Mouse (Mus musculus): Measurements from ENCODE around the gene S100a3. TPM values are rescaled to one million over a fixed set of nuclear protein-coding genes. Genes with fewer than 3 reads are reported as not detected.

Gene S100a3
- polyA plus RNA-seq, 1 experiment from 2014 or later: 1.2 TPM

DNA sequence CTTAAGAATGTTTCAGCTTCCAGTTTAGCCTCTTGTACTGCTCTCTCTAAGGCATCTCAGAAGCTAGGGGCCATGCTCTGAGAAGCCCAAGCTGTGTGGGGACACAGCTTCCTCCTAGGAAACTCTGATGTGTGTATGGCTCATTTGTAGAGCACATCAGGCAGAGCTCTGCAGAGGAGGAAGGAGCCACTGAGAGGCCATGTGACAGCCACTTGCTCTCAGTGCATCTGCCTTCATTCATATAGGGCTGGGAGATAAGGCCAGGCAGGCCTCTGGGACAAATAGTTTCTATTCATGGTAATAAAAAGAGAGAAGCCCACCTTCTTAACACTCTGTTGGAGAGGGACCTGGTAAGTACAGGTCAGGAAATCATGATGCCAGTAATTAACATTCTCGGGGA, 34.1 kb downstream of the S100a3 start:
- 85% methylated on average over 1 of the region's 1 CpGs for WGBS
- no peaks in the 10 kb centered on the region for H3K9me3 ChIP-seq (ENCODE audit: control insufficient read depth, low read length)
- no peaks in the 10 kb centered on the region for H3K27me3 ChIP-seq (ENCODE audit: control insufficient read depth, insufficient read depth, low read length)
- no peaks in the 10 kb centered on the region for H3K36me3 ChIP-seq (ENCODE audit: control insufficient read depth, insufficient read depth, low read length)
- TF ChIP-seq CTCF (IDR thresholded peaks at IDR 0.05; ENCODE audit: low read depth) (no peak), EP300 (optimal IDR thresholded peaks at IDR 0.05) (no peak)
- ATAC-seq (ENCODE audit: low FRiP score, low TSS enrichment) (no peak), DNase-seq (ENCODE audit: low spot score) (no peak)
- no peak overlapping the region for H3K4me3 ChIP-seq (ENCODE audit: low read depth, low read length)
- no peaks in the 10 kb centered on the region for H3K4me1 ChIP-seq (replicated peaks; ENCODE audit: control insufficient read depth, insufficient read depth)
- no peak overlapping the region for H3K4me2 ChIP-seq (replicated peaks; ENCODE audit: low read depth)
- H3K27ac ChIP-seq (replicated peaks): no peak overlapping the region
- H3K9ac ChIP-seq (ENCODE audit: low read length): no peak overlapping the region

GRCm38 (mm10) chr3:90595556-90595955, 35.2 kb downstream of the S100a3 start:
- no peak for DNase-seq (ENCODE audit: low spot score)
- peak; percentile 65 for ATAC-seq (ENCODE audit: low FRiP score, low TSS enrichment)
- 46% methylated on average over 5 of the region's 5 CpGs for WGBS

DNA sequence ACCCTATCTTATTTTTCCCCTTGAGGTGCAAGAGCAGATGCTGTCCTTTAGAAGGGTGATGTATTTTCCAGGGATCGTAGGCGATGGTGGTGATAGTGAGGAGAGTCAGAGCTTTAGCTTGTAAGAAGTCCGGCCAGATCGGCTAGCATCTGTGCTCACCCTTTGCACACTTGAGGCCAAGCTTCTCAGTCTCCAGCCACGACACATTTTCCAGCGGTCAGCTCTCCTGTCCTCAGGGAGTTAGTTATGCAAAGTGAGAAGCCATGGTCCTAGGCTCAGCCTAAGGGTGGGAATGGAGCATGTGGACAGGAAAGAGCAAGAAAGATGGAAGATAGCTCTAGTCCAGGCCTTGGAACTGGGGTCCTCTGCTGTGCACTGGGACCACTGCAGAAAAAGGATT, 36.4 kb downstream of the S100a3 start:
- no peak overlapping the region for H3K4me3 ChIP-seq (ENCODE audit: low read depth, low read length)
- DNase-seq (ENCODE audit: low spot score) (no peak), ATAC-seq (ENCODE audit: low FRiP score, low TSS enrichment) (no peak)
- 86% methylated on average over 6 of the region's 6 CpGs for WGBS
- H3K36me3 ChIP-seq (ENCODE audit: control insufficient read depth, insufficient read depth, low read length): no peaks in the 10 kb centered on the region
- H3K4me1 ChIP-seq (replicated peaks; ENCODE audit: control insufficient read depth, insufficient read depth): peaks cover 7% of the 10 kb centered on the region; the same call in 1 of the 2 replicates
- no peak overlapping the region for H3K9ac ChIP-seq (ENCODE audit: low read length)
- no peaks in the 10 kb centered on the region for H3K27me3 ChIP-seq (ENCODE audit: control insufficient read depth, insufficient read depth, low read length)
- H3K4me2 ChIP-seq (replicated peaks; ENCODE audit: low read depth): no peak overlapping the region
- no peak overlapping the region for H3K27ac ChIP-seq (replicated peaks)
- no peaks in the 10 kb centered on the region for H3K9me3 ChIP-seq (ENCODE audit: control insufficient read depth, low read length)
- no peak for TF ChIP-seq CTCF (IDR thresholded peaks at IDR 0.05; ENCODE audit: low read depth)
- TF ChIP-seq EP300 (optimal IDR thresholded peaks at IDR 0.05): no peak

More at GRCm38 (mm10) chr3:90595556-90595955, 35.2 kb downstream of the S100a3 start:
- H3K9me3 ChIP-seq (ENCODE audit: control insufficient read depth, low read length): no peaks in the 10 kb centered on the region
- no peak overlapping the region for H3K4me3 ChIP-seq (ENCODE audit: low read depth, low read length)
- H3K4me2 ChIP-seq (replicated peaks; ENCODE audit: low read depth): no peak overlapping the region
- no peaks in the 10 kb centered on the region for H3K27me3 ChIP-seq (ENCODE audit: control insufficient read depth, insufficient read depth, low read length)
- H3K4me1 ChIP-seq (replicated peaks; ENCODE audit: control insufficient read depth, insufficient read depth): peaks cover 5% of the 10 kb centered on the region; the same call in 1 of the 2 replicates
- no peaks in the 10 kb centered on the region for H3K36me3 ChIP-seq (ENCODE audit: control insufficient read depth, insufficient read depth, low read length)
- no peak overlapping the region for H3K9ac ChIP-seq (ENCODE audit: low read length)
- TF ChIP-seq EP300 (optimal IDR thresholded peaks at IDR 0.05) (no peak), CTCF (IDR thresholded peaks at IDR 0.05; ENCODE audit: low read depth) (no peak)
- 0 out of 2 replicates have a peak overlapping the region, but pooled peaks have one; percentile 6 for H3K27ac ChIP-seq (replicated peaks)

DNA sequence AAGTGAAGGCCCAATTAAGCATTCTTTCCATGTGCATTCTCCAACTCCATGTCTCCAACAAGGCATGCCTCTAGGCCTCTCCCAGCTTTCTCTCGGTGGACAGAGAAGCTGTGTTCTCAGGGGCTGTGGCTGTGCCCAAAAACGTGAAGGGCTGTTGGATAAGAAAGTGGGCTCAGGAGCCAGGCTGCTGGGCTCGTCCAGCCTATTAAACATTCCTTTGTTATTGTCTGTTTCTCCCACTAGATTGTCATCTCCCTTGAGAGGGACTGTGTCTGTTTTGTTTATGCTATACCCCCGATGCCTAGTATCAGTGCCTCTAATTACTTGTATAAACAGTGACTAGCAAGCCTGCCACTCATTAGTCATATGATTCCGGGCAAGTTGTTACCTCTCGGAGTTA, 37.4 kb downstream of the S100a3 start:
- Histone ChIP-seq H3K9me3 (ENCODE audit: control insufficient read depth, low read length) (no peaks in the 10 kb centered on the region), H3K9ac (ENCODE audit: low read length) (no peak overlapping the region), H3K4me2 (replicated peaks; ENCODE audit: low read depth) (no peak overlapping the region), H3K4me3 (ENCODE audit: low read depth, low read length) (no peak overlapping the region), H3K27me3 (ENCODE audit: control insufficient read depth, insufficient read depth, low read length) (no peaks in the 10 kb centered on the region), H3K36me3 (ENCODE audit: control insufficient read depth, insufficient read depth, low read length) (no peaks in the 10 kb centered on the region), H3K27ac (replicated peaks) (0 out of 2 replicates have a peak overlapping the region, but pooled peaks have one; percentile 35), H3K4me1 (replicated peaks; ENCODE audit: control insufficient read depth, insufficient read depth) (peaks cover 7% of the 10 kb centered on the region; the same call in 1 of the 2 replicates)
- no peak for DNase-seq (ENCODE audit: low spot score)
- ATAC-seq (ENCODE audit: low FRiP score, low TSS enrichment): no peak
- TF ChIP-seq CTCF (IDR thresholded peaks at IDR 0.05; ENCODE audit: low read depth) (no peak), EP300 (optimal IDR thresholded peaks at IDR 0.05) (no peak)
- WGBS: 28% methylated on average over 6 of the region's 6 CpGs

- no peak overlapping the region for H3K4me2 ChIP-seq (replicated peaks; ENCODE audit: low read depth)
- peak; percentile 25; the same call in 1 of the 2 replicates for ATAC-seq (ENCODE audit: low FRiP score, low TSS enrichment)
- 68% methylated on average over 4 of the region's 4 CpGs for WGBS
- H3K36me3 ChIP-seq (ENCODE audit: control insufficient read depth, insufficient read depth, low read length): no peaks in the 10 kb centered on the region
- TF ChIP-seq CTCF (IDR thresholded peaks at IDR 0.05; ENCODE audit: low read depth): no peak
- TF ChIP-seq EP300 (optimal IDR thresholded peaks at IDR 0.05): no peak
- H3K4me1 ChIP-seq (replicated peaks; ENCODE audit: control insufficient read depth, insufficient read depth): peaks cover 7% of the 10 kb centered on the region
- no peak for DNase-seq (ENCODE audit: low spot score)
- no peaks in the 10 kb centered on the region for H3K9me3 ChIP-seq (ENCODE audit: control insufficient read depth, low read length)
- H3K27ac ChIP-seq (replicated peaks): no peak overlapping the region
- no peak overlapping the region for H3K9ac ChIP-seq (ENCODE audit: low read length)
- H3K27me3 ChIP-seq (ENCODE audit: control insufficient read depth, insufficient read depth, low read length): no peaks in the 10 kb centered on the region
- no peak overlapping the region for H3K4me3 ChIP-seq (ENCODE audit: low read depth, low read length)
Observed at GRCm38 (mm10) chr3:90598212-90598611, 37.8 kb downstream of the S100a3 start.

DNA sequence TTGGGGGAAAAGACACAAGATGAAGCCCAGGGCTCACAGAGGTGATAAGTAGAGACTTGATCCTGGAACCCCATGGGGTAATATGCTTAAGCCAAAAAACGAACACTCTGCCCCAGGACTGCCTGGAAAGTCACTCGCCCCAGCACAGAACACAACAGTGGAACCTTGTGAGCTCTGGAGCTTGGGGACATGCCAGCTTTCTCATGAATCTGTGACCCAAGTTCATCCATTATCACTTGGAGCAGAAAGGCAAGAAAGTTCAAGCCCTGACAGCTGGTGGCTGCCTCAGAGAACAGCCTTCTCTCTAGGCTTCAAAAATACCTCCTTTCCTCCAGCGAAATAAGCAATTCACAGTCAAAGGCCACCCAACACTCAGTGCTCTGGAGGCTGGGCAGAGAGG, 39.0 kb downstream of the S100a3 start:
- TF ChIP-seq CTCF (IDR thresholded peaks at IDR 0.05; ENCODE audit: low read depth): no peak
- TF ChIP-seq EP300 (optimal IDR thresholded peaks at IDR 0.05): no peak

More for the DNA sequence above, 39.0 kb downstream of the S100a3 start:
- ATAC-seq (ENCODE audit: low FRiP score, low TSS enrichment) (no peak), DNase-seq (ENCODE audit: low spot score) (no peak)
- Histone ChIP-seq H3K27ac (replicated peaks) (peak overlapping the region; percentile 49; the same call in 1 of the 2 replicates), H3K36me3 (ENCODE audit: control insufficient read depth, insufficient read depth, low read length) (no peaks in the 10 kb centered on the region), H3K9ac (ENCODE audit: low read length) (no peak overlapping the region), H3K4me3 (ENCODE audit: low read depth, low read length) (no peak overlapping the region), H3K4me2 (replicated peaks; ENCODE audit: low read depth) (no peak overlapping the region), H3K9me3 (ENCODE audit: control insufficient read depth, low read length) (no peaks in the 10 kb centered on the region), H3K4me1 (replicated peaks; ENCODE audit: control insufficient read depth, insufficient read depth) (peaks cover 11% of the 10 kb centered on the region), H3K27me3 (ENCODE audit: control insufficient read depth, insufficient read depth, low read length) (no peaks in the 10 kb centered on the region)
- WGBS: 63% methylated on average over 3 of the region's 3 CpGs
